Mouse (Mus musculus): ENCODE measurements at regions not wholly inside any gene's neighbourhood (a gene's known extent, or its start where the extent isn't known, plus 50 kb on each side); places are given as distances from the start of the nearest gene placed in this dataset.

DNA sequence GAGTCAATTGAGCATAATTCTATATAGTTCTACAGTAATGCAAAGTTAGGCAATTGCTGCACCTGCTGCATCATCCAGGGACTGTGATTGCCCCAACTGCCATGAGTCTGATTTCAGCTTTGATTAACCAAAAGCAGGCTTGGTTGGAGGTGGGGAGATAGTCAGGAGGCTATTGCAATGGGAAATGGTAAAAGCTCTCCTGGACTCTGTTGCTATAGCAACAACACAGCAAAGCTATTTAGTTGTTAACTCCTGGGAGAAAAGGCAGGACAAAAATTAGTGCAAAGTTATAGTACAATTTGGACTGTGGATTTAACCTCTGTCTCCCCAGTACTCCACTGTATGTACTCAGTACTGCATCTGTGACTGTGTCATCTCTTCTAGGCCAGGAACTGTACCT lies 51.7 kb upstream of the Rasgrf1 start:
- no peak for DNase-seq (ENCODE audit: low spot score in 2 of 2)

DNA sequence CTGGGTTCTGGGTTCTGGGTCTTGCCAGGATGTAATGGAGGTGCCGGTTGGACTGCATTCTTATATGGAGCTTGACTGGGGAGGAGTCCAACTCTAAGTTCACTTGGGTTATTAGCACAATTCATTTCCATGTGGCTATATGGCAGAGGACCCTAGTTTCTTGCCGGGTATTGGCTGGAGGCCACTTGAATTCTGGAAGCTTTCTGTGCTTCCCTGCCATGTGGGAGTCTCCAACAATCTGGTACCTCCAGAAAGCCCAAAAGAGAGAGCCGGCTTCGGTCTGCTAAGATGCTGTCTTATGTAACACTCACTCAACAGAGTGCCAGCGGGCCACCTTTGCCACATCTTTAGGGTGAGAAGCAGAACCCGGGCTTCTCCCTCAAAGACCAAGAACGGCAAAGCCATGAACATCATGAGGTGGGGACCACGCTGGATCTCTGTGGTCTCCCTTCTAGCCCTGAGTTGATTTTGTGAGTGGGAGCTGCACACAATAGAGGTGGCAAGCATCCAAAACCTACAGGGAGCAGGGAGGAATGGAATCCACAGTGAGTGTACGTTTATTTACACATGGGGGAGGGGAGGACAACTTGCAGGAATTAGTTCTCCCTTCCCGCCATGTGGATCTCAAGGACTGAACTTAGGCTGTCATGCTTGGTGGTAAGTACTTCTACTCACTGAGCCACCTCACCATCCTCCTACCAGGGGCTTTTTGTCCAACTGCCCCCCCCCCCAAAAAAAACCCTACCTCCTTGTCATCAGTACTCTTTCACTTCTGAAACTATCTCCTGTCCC lies 59.0 kb upstream of the Rasgrf1 start:
- DNase-seq (ENCODE audit: low spot score in 2 of 2) = no peak

DNA sequence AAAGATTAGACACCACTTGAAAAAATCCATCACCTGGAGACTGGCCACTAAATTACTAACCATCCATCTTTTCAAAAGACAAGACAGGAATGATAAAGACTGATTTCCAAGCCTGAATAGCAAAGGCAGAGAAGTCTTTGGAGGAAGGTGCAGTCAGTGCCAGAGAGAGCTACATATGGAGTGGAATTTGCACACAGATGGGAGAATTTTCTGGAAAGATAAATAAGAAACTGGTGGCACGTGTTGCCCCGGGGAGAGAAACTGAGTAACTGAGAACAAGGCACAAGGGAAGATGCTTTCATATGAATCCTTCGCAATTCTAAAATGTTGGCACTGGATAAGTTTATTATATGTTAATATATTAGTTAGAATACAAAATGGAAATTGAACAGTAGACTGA lies 59.8 kb upstream of the Rasgrf1 start:
- no peak for DNase-seq (ENCODE audit: low spot score in 2 of 2)

DNA sequence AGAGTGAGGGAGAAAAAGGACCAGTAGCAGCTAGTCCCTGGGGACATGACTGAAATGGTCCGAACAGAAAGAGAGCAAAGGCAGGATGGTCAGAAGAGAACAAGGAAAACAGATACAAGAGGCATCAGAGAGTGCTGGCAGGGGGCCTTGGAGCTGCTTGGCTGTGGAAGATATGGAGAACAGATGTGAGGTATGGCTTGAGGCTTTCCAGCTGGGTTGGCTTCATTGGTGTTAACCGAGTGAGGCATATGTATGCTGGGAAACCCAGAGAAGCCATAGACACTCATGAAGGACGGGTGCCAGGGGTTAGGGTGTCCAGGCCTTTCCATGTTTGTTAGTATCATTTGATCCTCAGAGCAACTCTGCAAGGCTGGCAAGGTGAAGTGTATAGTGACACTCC lies 61.1 kb upstream of the Rasgrf1 start:
- no peak for DNase-seq (ENCODE audit: low spot score in 2 of 2)

DNA sequence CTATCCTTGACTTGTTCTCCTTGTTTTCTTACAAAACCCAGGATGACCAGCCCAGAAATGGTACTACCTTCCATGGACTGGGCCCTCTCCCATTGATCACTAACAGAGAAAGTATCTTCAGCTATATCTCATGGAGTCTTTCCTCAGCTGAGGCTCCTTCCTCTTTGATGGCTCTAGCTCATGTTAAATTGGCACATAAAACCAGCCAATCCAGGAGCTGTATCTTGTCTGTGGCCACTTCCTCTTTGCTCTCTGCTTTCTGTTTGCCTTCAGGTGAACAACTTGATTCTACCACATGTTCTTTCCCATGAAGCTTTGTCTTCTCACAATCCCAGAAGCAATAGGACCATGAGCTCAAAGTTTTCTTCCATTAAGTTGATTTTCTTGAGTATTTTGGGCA lies 62.7 kb upstream of the Rasgrf1 start:
- no peak for DNase-seq (ENCODE audit: low spot score in 2 of 2)

DNA sequence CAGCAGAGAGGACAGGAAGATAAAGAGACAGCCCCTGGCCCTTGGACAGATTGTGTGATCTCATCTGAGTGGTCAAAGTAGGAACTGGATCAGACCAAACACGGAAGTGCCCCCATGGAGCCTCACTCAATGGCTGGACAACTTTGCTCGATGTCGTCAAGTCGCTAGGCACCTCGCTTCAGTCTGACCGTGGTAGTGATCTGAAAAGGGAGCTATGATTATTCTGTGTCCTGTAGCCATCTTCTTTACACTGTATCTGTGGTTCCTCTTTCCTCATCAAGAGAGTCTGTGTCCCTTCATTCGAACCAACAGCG lies 67.0 kb upstream of the Rasgrf1 start:
- DNase-seq (ENCODE audit: low spot score in 2 of 2) = no peak

DNA sequence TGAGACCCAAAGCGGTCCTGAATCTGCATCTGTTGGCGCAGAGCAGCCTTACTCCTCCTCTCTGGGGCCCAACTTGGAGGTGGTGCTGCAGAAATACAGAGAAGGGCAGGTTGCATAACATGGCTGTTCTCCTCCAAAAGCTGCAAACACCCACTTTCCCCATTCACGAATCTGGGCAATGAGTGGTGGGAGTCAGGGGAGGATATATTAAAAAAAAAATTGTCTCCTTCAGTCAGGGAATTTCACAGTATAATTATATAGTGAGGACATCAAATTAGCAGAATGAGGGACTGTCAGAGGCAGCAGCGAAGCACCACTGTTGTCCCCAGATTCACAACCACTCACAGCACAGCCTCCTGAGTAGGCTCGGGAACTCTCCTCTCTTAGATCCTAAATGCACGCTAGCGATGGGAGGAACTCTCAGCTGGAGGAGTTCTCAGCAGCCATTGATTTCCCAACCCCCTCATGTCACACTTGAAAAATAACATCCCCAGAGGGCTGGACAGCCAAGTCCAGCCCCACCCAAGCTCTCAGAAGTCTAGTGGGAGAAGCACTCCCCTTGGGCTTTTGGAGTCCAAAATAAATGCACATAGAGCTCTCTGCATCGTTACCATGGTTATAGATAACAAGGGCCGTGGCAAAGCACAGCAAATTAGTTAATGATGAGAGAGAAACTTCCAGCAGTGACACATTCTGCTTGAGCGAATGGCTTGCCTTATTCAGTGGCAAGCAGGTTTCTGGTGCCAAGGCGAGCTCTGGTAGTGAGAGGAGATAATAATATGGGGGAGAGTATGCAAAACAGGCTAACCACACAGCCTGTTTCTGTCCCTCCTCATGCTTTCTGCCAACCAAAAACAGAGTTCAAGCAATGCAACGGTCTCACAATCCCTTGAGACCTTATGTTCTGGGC lies 67.6 kb upstream of the Rasgrf1 start:
- no peak for DNase-seq (ENCODE audit: low spot score in 2 of 2)

DNA sequence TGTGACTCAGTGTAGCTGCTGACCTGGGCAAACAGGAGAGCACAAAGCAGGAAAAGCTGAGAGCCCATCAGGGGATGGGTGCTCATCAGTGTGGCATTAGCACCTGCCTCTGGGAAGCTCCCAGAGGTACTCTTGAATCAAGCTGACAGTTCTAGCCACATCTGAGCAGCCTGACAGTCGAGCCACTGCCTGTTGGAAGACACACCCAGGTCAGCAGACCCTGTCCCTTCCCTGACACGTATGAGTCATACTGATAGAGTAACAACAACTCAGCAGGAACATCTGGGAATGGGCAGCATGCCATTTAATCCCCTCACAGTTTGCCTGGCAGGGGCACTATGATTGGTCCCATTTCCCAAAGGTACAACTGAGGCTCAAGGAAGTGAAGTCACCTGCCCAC lies 68.3 kb upstream of the Rasgrf1 start:
- DNase-seq (ENCODE audit: low spot score in 2 of 2) = no peak

DNA sequence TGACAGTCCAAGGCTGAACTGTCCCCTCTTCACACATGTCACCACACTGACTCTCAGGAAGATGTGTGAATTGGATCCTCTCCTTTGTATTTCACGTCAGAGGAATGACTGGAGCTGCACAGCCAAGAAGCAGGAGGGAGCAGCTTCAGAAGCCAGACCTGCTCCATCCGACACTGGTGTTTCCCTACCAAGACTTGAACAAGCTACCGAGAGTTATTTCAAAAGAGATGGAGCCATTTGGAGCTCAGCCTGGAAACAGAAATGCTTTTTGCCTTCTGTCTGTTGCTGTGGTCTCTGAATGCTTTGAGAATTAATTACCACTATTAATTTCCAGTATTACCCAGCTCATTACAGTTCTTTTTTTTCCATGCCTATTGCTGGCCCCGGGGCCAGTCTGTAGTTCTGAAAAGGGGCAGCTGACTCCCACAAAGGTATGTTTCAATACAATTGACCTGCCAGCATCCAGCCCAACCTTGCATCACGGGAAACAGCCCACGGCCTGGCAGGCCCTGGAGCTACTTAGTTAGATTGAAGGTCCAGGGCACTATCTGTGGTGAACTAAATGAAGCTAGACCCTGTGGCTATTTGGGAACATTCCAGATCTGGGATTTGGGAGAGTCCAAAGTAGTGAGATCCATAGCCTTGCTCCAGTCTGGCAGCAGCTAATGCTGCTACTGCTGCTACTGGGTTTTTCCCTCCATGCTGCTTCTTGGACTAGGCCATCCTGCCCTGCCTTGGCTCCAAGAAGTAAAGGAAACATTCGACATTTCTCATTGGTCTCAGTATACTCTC lies 73.1 kb upstream of the Rasgrf1 start:
- no peak for DNase-seq (ENCODE audit: low spot score in 2 of 2)

DNA sequence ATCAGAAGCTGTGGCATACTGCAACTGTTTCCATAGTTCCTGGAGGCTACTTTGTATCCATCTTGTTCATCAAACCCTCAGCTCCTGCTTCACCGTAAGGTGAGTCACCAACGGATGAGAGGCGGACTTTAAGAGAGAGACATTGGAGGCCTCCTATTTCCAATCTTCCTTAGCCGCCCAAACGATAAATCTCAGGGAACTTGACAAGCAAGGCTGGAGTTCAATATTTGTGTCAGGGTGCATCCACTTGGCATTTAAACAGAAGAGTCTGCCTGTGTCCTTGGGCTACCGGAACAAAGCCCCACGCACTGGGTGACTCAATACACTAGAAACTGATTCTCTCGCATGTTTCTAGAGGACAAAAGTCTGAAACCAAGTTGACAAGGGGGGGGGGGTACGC lies 76.1 kb upstream of the Rasgrf1 start:
- DNase-seq (ENCODE audit: low spot score in 2 of 2) = no peak

DNA sequence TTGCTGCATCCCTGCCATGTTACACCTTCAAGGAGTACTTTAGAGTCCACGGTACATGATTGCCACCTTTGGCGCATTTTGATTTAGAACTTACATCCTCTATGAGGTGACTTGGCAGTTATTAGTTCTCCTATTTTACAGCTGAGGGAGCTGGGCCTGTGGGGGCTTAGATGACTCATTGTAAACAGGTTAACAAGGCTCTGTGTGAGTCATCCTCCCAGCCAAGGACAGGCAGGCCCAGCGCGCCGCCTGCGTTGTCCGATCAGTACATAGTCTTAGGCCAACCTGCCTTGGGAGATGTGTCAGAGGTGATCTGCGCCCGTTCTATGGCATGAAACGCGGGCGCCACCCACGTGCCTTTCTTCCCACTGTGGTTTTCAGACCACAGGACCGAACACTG lies 77.9 kb upstream of the Rasgrf1 start:
- DNase-seq (ENCODE audit: low spot score in 2 of 2) = no peak

DNA sequence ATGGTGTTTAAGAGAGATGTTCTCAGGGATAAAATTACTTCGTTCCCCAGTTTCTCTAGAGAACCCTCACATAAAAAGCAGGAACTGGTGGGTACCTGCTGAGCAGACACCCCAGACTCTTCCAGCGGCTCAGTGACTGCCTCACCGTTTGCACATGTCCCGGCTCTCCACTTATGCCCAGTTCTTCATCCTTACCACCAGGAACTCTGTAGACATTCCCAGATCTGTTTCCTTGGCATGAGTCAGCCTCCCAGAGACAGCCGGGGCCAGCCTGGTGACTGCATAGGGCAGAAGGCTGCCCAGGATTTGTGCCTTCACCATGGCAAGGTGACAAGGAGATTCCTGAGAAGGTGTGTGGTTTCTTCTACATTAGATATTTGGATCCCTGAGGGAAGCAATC lies 81.6 kb upstream of the Rasgrf1 start:
- no peak for DNase-seq (ENCODE audit: low spot score in 2 of 2)

DNA sequence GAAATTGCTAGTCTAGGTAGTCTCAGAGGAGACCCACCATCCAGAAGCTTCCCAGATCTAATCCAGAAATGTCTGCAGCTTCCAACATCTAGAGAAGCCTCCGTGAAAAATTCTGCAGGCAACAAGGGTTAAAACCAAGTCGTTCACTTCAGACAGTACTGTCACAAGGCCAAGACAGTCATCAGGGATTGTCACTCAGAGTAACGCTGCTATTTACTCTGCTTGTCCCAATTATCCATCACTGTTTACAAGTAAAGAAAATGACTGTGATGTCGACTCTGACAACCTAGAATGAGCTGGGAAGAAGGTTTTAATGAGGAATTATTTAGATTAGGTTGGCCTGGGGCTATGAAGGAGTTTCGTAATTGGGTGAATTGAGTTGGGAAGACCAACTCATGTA lies 82.1 kb upstream of the Rasgrf1 start:
- no peak for DNase-seq (ENCODE audit: low spot score in 2 of 2)

DNA sequence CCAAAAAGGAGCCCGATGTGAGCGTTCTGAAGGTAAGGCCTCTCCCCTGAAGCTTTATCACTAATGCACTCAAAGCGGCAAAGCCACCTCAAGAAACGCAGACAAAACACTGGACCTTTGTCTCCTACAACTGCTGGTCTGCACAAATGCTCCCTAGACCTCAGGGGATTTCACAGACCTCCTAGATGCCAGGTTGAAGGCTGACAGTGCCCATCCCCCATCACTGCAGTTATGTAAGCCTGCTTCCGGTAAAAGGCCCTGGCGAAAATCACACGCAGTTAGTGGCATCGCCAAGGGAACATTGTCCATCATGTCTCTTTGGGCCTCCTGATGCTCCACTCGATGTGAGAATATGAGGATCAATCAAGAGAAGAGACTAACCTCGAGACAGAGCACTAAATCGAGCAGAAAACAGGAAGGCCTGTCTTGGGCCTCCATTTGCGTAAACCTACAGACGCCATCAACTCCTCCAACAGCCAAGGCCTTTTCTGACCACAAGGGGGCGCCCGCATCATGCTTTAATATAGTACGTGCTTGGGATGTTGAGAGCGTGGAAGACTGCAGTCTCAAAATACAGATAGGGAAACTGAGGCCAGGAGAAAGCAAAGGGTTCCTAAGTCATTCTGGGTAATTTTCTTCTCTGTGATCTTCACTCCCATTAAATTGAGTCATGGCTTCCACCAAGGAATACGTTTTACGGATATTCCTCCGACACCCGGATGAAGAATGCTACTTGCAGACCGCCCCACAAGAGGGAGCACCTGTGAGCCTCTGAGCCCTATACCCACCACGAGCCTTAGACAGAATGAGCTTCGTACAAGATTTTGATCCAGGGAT lies 82.8 kb upstream of the Rasgrf1 start:
- DNase-seq (ENCODE audit: low spot score in 2 of 2) = peak; percentile 67 to 82

DNA sequence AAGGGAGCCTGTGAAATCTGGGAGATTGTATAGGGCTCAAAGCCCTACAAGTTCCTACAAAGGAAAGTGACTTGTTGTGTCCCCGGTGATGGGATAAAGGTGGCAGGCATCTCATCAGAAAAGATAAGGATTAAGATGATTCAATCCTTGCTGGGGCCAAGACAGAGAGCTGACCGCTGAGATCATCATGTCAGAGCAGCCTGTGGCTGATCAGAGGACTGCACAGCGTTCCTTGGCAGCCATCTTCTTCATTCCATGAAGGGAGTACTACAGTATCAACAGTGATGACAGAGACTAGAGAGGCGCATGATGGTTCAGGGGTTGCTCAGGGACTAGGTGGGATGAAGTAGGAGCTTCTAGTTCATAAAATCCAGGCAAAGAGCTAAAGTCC lies 83.6 kb upstream of the Ankrd34c start:
- DNase-seq (ENCODE audit: low spot score in 2 of 2) = no peak

DNA sequence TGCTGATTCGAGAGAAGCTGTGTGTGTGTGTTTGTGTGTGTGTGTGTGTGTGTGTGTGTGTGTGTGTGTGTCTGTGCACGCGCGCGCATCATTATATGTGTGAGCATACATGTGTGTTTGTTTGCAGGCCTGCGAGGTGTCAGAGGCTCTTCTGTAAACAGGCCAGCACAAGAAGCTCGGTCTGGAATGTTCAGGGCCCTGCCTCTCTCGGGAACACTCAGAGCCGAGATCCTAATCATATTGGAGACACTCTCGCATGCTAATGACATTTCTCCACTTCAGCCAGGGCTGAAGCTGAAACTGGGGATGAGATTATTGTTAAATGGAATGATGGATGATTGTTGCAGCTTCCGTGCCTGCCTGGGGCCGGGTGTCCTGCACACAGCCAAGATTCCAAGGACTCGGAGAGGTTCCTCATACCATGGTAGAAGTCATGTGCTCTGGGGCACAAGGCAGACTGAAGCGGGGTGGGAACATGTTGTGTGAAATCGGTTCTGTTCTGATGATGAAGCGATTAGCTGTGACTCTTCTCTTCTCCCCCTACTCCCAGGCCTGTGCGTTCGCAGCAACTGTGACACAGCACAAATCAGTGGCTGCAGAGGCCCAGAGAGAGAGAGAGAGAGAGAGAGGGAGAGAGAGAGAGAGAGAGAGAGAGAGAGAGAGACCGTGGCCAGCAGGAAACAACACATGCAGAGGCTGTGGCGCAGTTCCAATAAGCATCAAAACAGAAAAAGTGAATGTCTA lies 83.0 kb upstream of the Ankrd34c start:
- DNase-seq (ENCODE audit: low spot score in 2 of 2) = peak in 1 of 2 experiments; percentile 29

DNA sequence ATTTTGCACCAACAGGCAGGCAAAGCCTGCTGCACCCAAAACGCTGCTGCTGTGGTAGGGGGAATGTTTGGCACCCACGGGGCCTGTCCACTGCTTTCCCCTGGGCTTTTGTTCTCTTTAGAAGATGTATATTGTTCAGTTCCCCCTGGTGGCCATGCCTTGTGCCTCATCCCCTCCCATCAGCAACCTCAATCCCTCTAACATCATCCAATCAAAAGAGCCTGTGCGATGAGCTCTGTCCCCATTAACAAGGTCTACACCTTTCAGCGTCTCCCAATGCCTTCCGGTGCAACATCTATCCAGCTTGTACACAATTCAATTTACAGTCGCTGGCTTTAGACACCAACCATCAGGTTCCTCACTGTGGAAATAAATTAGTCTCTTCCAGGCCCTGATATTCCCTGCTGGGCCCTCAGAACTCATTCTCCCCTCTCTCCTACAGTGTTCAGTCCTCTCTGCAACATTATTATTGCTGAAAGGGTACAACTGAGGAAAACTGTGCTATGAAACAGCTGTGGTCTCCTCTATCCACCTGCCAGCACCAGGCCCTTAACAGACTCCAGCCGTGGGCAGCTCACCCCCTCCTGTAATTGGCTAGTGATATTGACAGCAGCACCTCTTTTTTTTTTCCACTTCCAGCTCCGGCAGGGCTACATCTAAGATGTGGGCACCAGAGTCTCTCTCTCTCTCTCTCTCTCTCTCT lies 75.5 kb upstream of the Ankrd34c start:
- DNase-seq (ENCODE audit: low spot score in 2 of 2) = no peak

DNA sequence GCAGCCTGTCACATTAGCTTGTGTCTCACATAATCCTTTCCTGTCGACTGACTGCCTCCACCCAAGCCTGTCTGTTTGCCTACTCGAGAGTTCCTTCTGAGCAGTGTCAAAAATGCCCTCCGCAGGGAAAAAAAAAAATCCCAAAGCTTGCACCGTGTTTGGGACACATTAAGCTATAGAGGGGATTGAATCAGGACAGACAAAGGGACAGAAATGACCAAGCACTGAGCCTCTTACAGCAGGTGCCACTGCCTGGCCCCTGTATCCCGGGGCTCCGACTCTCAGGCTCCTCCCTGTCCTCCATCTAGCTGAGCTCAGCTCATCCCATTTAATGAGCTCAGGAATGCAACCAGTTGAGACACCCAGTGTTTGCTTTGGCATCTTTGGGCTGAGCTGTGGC lies 69.1 kb upstream of the Ankrd34c start:
- DNase-seq (ENCODE audit: low spot score in 2 of 2) = no peak

DNA sequence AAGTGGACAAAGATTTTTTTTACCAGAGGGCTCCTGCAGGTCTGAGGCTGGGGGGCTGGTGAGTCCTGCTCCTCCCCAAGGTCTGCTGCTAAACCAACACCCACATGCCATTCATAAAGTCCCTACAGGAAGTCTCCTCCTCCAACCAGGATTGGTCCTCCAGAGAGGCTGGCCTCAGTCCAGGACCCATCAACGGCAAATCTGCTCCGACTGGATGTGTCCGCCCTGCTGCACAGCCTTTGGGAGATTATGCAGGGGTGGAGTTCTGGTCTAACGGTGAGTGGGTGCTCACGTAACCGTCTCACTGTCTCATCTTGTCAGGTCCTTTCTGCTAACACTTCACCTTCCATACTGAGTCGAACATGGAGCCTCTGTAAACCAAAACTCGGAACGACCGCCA lies 64.4 kb upstream of the Ankrd34c start:
- no peak for DNase-seq (ENCODE audit: low spot score in 2 of 2)

DNA sequence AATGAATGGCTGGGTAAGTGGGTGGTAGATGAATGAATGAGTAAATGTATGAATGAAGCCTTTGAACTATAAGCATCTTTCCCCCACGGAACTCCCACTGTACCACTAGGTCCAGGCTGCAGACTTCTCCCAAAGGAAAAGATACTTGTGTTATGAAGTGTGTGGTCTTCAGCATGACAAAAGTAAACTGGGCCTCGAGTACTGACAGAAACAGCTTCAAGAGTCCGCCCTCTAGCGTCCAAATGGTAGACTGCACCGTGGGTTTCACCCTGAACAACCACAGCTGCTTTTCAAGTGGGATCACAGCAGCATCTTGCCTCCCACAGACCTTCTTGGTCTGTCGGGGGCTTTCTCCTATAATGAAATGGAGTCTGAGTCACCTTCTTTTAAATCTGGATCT lies 54.7 kb upstream of the Ankrd34c start:
- peak in 1 of 2 experiments; percentile 64 for DNase-seq (ENCODE audit: low spot score in 2 of 2)

Measured in gastrocnemius, postnatal 4 days (tissue).